Mouse (Mus musculus) forebrain, postnatal 0 days (tissue): ENCODE measurements around the gene Arhgap42. TPM values are rescaled to one million over a fixed set of nuclear protein-coding genes. Genes with fewer than 3 reads are reported as not detected.

Experiments used
- ATAC-seq: fragments of 200-750 bp; cut with Nextera tagmentation; 2 replicates; pipeline ENCODE4 v1.8.0; 2017; ENCODE audit warnings: mild to moderate bottlenecking, moderate library complexity
- DNase-seq: peaks from one replicate; pipeline ENCODE4 v3.0.0-alpha.2; 2015
- H3K27ac ChIP-seq: fragments of 300-500 bp; sonication (generic); 2 replicates; pipeline ENCODE4 v1.5.1; 2014; ENCODE audit warnings: low read depth, mild to moderate bottlenecking, antibody characterized with exemption, low read length, moderate library complexity, mixed read lengths
- H3K27me3 ChIP-seq: fragments of 300-500 bp; sonication (generic); 2 replicates; pipeline ENCODE4 v1.6.1; 2014; ENCODE audit warnings: mild to moderate bottlenecking, low read length, mixed read lengths; ENCODE audit not compliant: insufficient read depth
- H3K36me3 ChIP-seq: fragments of 300-500 bp; sonication (generic); 2 replicates; pipeline ENCODE4 v1.6.1; 2014; ENCODE audit warnings: mild to moderate bottlenecking, moderate library complexity; ENCODE audit not compliant: insufficient read depth
- H3K4me1 ChIP-seq: fragments of 300-500 bp; sonication (generic); 2 replicates; pipeline ENCODE4 v1.6.1; 2014; ENCODE audit warnings: antibody characterized with exemption; ENCODE audit not compliant: insufficient read depth
- H3K4me2 ChIP-seq: fragments of 300-500 bp; sonication (generic); 2 replicates; pipeline ENCODE4 v1.6.1; 2014; ENCODE audit warnings: low read depth, mild to moderate bottlenecking, moderate library complexity
- H3K4me3 ChIP-seq: fragments of 300-500 bp; sonication (generic); 2 replicates; pipeline ENCODE4 v1.5.1; 2014; ENCODE audit warnings: low read depth, low read length, mixed read lengths
- H3K9ac ChIP-seq: fragments of 300-500 bp; sonication (generic); 2 replicates; pipeline ENCODE4 v1.6.1; 2014; ENCODE audit warnings: mild to moderate bottlenecking
- H3K9me3 ChIP-seq: fragments of 300-500 bp; sonication (generic); 2 replicates; pipeline ENCODE4 v1.6.1; 2016; ENCODE audit warnings: low read length
- CTCF ChIP-seq: sonication (generic); IDR thresholded peaks from 2 replicates; pipeline ENCODE4 v1.5.1; 2016; ENCODE audit warnings: antibody characterized with exemption, control low read depth, low read depth
- WGBS: fragments of 180-500 bp; shearing (Covaris S2); extraction: QIAGEN DNeasy Blood & Tissue Kit; methylation state at CpG from one replicate; pipeline ENCODE4 v1.1.7; 2014; 5-methylcytosine and 5-hydroxymethylcytosine counted together
- polyA plus RNA-seq: library from polyadenylated mRNA; unstranded; fragments of >200 nt; fragmentation: Nextera tagmentation; extraction: Ambion mirVana; gene quantifications from 2 replicates; pipeline ENCODE4 v1.2.1, GENCODE M21; 2015
- total RNA-seq: library from RNA; depleted of rRNA; stranded (reverse); fragments of >200 nt; gene quantifications from 2 replicates; pipeline ENCODE4 v1.2.3, GENCODE M21; 2014

Gene Arhgap42
- total and polyA plus RNA-seq, 2 experiments from 2014 or later: 14.9 to 18.0 TPM

- ATAC-seq (peak; percentile 88), DNase-seq (peak; percentile 20)
- no peak for TF ChIP-seq CTCF
- Histone ChIP-seq H3K9me3 (no peaks in the 10 kb centered on the region), H3K27ac (no peak overlapping the region), H3K4me1 (no peaks in the 10 kb centered on the region), H3K27me3 (no peaks in the 10 kb centered on the region), H3K4me3 (no peak overlapping the region), H3K9ac (no peak overlapping the region), H3K36me3 (no peaks in the 10 kb centered on the region), H3K4me2 (no peak overlapping the region)
- WGBS: 81% methylated on average over 5 of the region's 5 CpGs
Observed at GRCm38 (mm10) chr9:9171146-9171816, 67.6 kb downstream of the Arhgap42 start.

- Histone ChIP-seq H3K9me3 (no peaks in the 10 kb centered on the region), H3K27ac (no peak overlapping the region), H3K4me1 (no peaks in the 10 kb centered on the region), H3K4me2 (no peak overlapping the region), H3K36me3 (no peaks in the 10 kb centered on the region), H3K4me3 (no peak overlapping the region), H3K9ac (no peak overlapping the region), H3K27me3 (no peaks in the 10 kb centered on the region)
- DNase-seq (no peak), ATAC-seq (no peak)
- TF ChIP-seq CTCF: no peak
- WGBS: 86% methylated on average over 4 of the region's 4 CpGs
Observed at GRCm38 (mm10) chr9:9165641-9166063, 73.2 kb downstream of the Arhgap42 start.

GRCm38 (mm10) chr9:9160736-9161135, 78.2 kb downstream of the Arhgap42 start:
- Histone ChIP-seq H3K4me3 (no peak overlapping the region), H3K4me1 (no peaks in the 10 kb centered on the region), H3K9me3 (no peaks in the 10 kb centered on the region), H3K27me3 (no peaks in the 10 kb centered on the region), H3K36me3 (no peaks in the 10 kb centered on the region), H3K4me2 (no peak overlapping the region), H3K27ac (no peak overlapping the region), H3K9ac (no peak overlapping the region)
- 37% methylated on average over 3 of the region's 3 CpGs for WGBS
- no peak for TF ChIP-seq CTCF
- no peak for DNase-seq
- no peak for ATAC-seq

GRCm38 (mm10) chr9:9158241-9158640, 80.7 kb downstream of the Arhgap42 start:
- Histone ChIP-seq H3K4me3 (no peak overlapping the region), H3K4me2 (no peak overlapping the region), H3K4me1 (no peaks in the 10 kb centered on the region), H3K27ac (no peak overlapping the region), H3K27me3 (no peaks in the 10 kb centered on the region), H3K9ac (no peak overlapping the region), H3K36me3 (no peaks in the 10 kb centered on the region), H3K9me3 (no peaks in the 10 kb centered on the region)
- TF ChIP-seq CTCF: no peak
- DNase-seq (no peak), ATAC-seq (no peak)
- 91% methylated on average over 3 of the region's 3 CpGs for WGBS

GRCm38 (mm10) chr9:9157425-9157824, 81.5 kb downstream of the Arhgap42 start:
- H3K4me3 ChIP-seq: no peak overlapping the region
- H3K27me3 ChIP-seq: no peaks in the 10 kb centered on the region
- no peak overlapping the region for H3K4me2 ChIP-seq
- no peaks in the 10 kb centered on the region for H3K9me3 ChIP-seq
- no peaks in the 10 kb centered on the region for H3K36me3 ChIP-seq
- DNase-seq (no peak), ATAC-seq (no peak)
- WGBS: 58% methylated on average over 2 of the region's 2 CpGs
- no peak overlapping the region for H3K9ac ChIP-seq
- no peak for TF ChIP-seq CTCF
- H3K27ac ChIP-seq: no peak overlapping the region
- H3K4me1 ChIP-seq: no peaks in the 10 kb centered on the region

GRCm38 (mm10) chr9:9154636-9155035, 84.3 kb downstream of the Arhgap42 start:
- no peak for ATAC-seq
- Histone ChIP-seq H3K27me3 (no peaks in the 10 kb centered on the region), H3K4me2 (no peak overlapping the region), H3K9ac (no peak overlapping the region), H3K4me1 (no peaks in the 10 kb centered on the region), H3K27ac (no peak overlapping the region), H3K4me3 (no peak overlapping the region), H3K36me3 (no peaks in the 10 kb centered on the region), H3K9me3 (no peaks in the 10 kb centered on the region)
- no peak for TF ChIP-seq CTCF
- DNase-seq: no peak
- WGBS: 94% methylated on average over 3 of the region's 3 CpGs

GRCm38 (mm10) chr9:9144301-9145121, 94.4 kb downstream of the Arhgap42 start:
- Histone ChIP-seq H3K4me3 (no peak overlapping the region), H3K9me3 (no peaks in the 10 kb centered on the region), H3K4me1 (no peaks in the 10 kb centered on the region), H3K27ac (no peak overlapping the region), H3K9ac (no peak overlapping the region), H3K4me2 (no peak overlapping the region), H3K27me3 (no peaks in the 10 kb centered on the region), H3K36me3 (no peaks in the 10 kb centered on the region)
- no peak for ATAC-seq
- no peak for DNase-seq
- WGBS: 91% methylated on average over 7 of the region's 7 CpGs
- no peak for TF ChIP-seq CTCF
